Mouse (Mus musculus) olfactory bulb, adult 2 months (tissue): ENCODE data around the gene Irgm2.
"Not testable (repeated sequence)": the region's sequence is repeated elsewhere in the genome, so short reads cannot be mapped to it uniquely, and the experiment has no call there.

ENCODE experiments used
- CTCF ChIP-seq: fragments of 200-500 bp; IDR thresholded peaks from 2 replicates; pipeline ENCODE4 v1.5.1; 2012; ENCODE audit warnings: low read depth, mild to moderate bottlenecking, low read length, moderate library complexity; ENCODE audit not compliant: insufficient read depth
- POLR2A ChIP-seq: fragments of 200-500 bp; IDR thresholded peaks from 2 replicates; pipeline ENCODE4 v1.6.1; 2012; ENCODE audit warnings: mild to moderate bottlenecking, low read depth, low read length, moderate library complexity; ENCODE audit not compliant: insufficient read depth

GRCm38 (mm10) chr11:58199229-58200037, at the start of gene Irgm2, which contains the start of gene Igtp:
- not testable (repeated sequence) for TF ChIP-seq CTCF, POLR2A
